Mouse (Mus musculus) cerebellum, adult 2 months (tissue): ENCODE measurements around the gene Cd6.

Experiments
- CTCF ChIP-seq: fragments of 200-500 bp; IDR thresholded peaks from 2 replicates; pipeline ENCODE4 v1.5.1; 2011; ENCODE audit warnings: low read depth, mild to moderate bottlenecking, control low read depth, low read length, moderate library complexity, borderline replicate concordance; ENCODE audit not compliant: insufficient read depth
- POLR2A ChIP-seq: fragments of 200-500 bp; IDR thresholded peaks from 2 replicates; pipeline ENCODE4 v1.6.1; 2011; ENCODE audit warnings: low read length, control low read depth, borderline replicate concordance; ENCODE audit not compliant: insufficient read depth

GRCm38 (mm10) chr19:10798576-10798975 lies 31.3 kb downstream of the Cd6 start:
- TF ChIP-seq CTCF (no peak), POLR2A (no peak)
